Mouse (Mus musculus) intestine, postnatal 0 days (tissue): ENCODE data around the gene Ptma. TPM values are rescaled to one million over a fixed set of nuclear protein-coding genes. Genes with fewer than 3 reads are reported as not detected.

Experiments used
- ATAC-seq: fragments of 200-750 bp; cut with Nextera tagmentation; 2 replicates; pipeline ENCODE4 v1.8.0; 2017; ENCODE audit warnings: mild to moderate bottlenecking, moderate TSS enrichment, moderate library complexity
- H3K27ac ChIP-seq: fragments of 300-500 bp; sonication (generic); 2 replicates; pipeline ENCODE4 v1.5.1; 2014; ENCODE audit warnings: mild to moderate bottlenecking, low read depth, low read length, moderate library complexity
- H3K27me3 ChIP-seq: fragments of 300-500 bp; sonication (generic); replicated peaks from 2 replicates; pipeline ENCODE4 v1.6.1; 2014; ENCODE audit warnings: low read length, mixed read lengths; ENCODE audit not compliant: control insufficient read depth, insufficient read depth
- H3K36me3 ChIP-seq: fragments of 300-500 bp; sonication (generic); 2 replicates; pipeline ENCODE4 v1.6.1; 2014; ENCODE audit warnings: mild to moderate bottlenecking, moderate library complexity; ENCODE audit not compliant: control insufficient read depth, insufficient read depth
- H3K4me1 ChIP-seq: fragments of 300-500 bp; sonication (generic); replicated peaks from 2 replicates; pipeline ENCODE4 v1.6.1; 2014; ENCODE audit warnings: antibody characterized with exemption, low read length, mixed read lengths; ENCODE audit not compliant: control insufficient read depth, insufficient read depth
- H3K4me2 ChIP-seq: fragments of 300-500 bp; sonication (generic); replicated peaks from 2 replicates; pipeline ENCODE4 v1.6.1; 2014; ENCODE audit warnings: low read depth, mild to moderate bottlenecking, moderate library complexity
- H3K4me3 ChIP-seq: fragments of 300-500 bp; sonication (generic); 2 replicates; pipeline ENCODE4 v1.5.1; 2014; ENCODE audit warnings: low read depth, low read length
- H3K9ac ChIP-seq: fragments of 300-500 bp; sonication (generic); 2 replicates; pipeline ENCODE4 v1.6.1; 2014; ENCODE audit warnings: mild to moderate bottlenecking, low read depth, low read length
- H3K9me3 ChIP-seq: fragments of 300-500 bp; sonication (generic); 2 replicates; pipeline ENCODE4 v1.6.1; 2016; ENCODE audit warnings: mixed run types; ENCODE audit not compliant: control insufficient read depth
- CTCF ChIP-seq: sonication (generic); IDR thresholded peaks from 2 replicates; pipeline ENCODE4 v1.5.1; 2016; ENCODE audit warnings: low read depth, mild to moderate bottlenecking, control low read depth, antibody characterized with exemption, moderate library complexity
- WGBS: fragments of 180-500 bp; shearing (Covaris S2); extraction: QIAGEN DNeasy Blood & Tissue Kit; methylation state at CpG from one replicate; pipeline ENCODE4 v1.1.7; 2014; 5-methylcytosine and 5-hydroxymethylcytosine counted together
- polyA plus RNA-seq: library from polyadenylated mRNA; unstranded; fragments of >200 nt; fragmentation: Nextera tagmentation; extraction: Ambion mirVana; gene quantifications from 2 replicates; pipeline ENCODE4 v1.2.1, GENCODE M21; 2015

Gene Ptma
- polyA plus RNA-seq, 1 experiment from 2014 or later, result 1,008 TPM

DNA sequence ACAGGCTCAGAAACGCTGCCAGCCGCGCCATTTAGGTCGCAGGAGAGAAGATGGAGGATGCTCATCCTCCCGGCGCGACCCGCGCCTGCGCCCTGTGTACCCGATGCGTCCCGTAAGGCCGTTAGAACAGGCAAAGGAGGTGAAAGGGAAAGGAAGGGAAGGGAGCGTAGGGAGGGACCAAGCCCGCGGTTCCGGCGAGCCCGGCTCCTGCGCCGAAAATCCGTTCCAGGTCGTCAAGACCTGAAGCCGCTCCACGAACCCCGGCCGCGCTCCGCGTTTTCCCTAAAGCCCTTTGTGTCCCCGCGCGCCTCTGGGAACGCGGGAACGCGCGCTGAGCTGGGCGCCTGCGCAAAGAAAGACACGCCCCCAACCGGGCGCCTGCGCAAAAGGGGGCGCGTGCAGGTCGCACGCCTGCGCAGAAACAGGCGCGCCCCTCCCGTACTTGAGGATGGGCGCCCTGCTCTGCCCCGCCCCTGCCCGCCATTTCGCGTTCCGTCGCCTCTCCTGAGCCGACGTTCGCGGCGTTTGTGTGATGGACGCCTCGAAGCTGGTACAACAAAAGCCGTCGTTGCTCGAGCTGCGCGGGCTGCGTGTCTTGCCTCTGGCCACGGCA is 39.1 kb upstream of the Ptma start:
- peaks cover 18% of the 10 kb centered on the region for H3K4me1 ChIP-seq
- no peaks in the 10 kb centered on the region for H3K9me3 ChIP-seq
- WGBS, result under 1% methylated on average over 59 of the region's 74 CpGs
- no peaks in the 10 kb centered on the region for H3K27me3 ChIP-seq
- peak overlapping the region; percentile 67 for H3K4me2 ChIP-seq
- ATAC-seq, result peak; percentile 95
- no peaks in the 10 kb centered on the region for H3K36me3 ChIP-seq
- peak overlapping the region; percentile 47 for H3K4me3 ChIP-seq
- peak; percentile 11; the same call in 1 of the 2 replicates for TF ChIP-seq CTCF
- peak overlapping the region; percentile 67 for H3K9ac ChIP-seq
- peak overlapping the region; percentile 88 for H3K27ac ChIP-seq

- no peaks in the 10 kb centered on the region for H3K27me3 ChIP-seq
- peak overlapping the region; percentile 47 for H3K4me3 ChIP-seq
- no peak; the same call in 1 of the 2 replicates for ATAC-seq
- WGBS, result 4% methylated on average over 20 of the region's 20 CpGs
- H3K27ac ChIP-seq, result peak overlapping the region; percentile 83
- H3K36me3 ChIP-seq, result no peaks in the 10 kb centered on the region
- H3K9me3 ChIP-seq, result no peaks in the 10 kb centered on the region
- peak overlapping the region; percentile 67 for H3K9ac ChIP-seq
- TF ChIP-seq CTCF, result no peak
- peaks cover 18% of the 10 kb centered on the region for H3K4me1 ChIP-seq
- H3K4me2 ChIP-seq, result peak overlapping the region; percentile 67
Observed at GRCm38 (mm10) chr1:86487908-86488314, 38.6 kb upstream of the Ptma start.

- Histone ChIP-seq H3K9ac (peak overlapping the region; percentile 67), H3K4me1 (peaks cover 18% of the 10 kb centered on the region), H3K36me3 (no peaks in the 10 kb centered on the region), H3K4me2 (peak overlapping the region; percentile 67), H3K27me3 (no peaks in the 10 kb centered on the region), H3K27ac (peak overlapping the region; percentile 83), H3K9me3 (no peaks in the 10 kb centered on the region), H3K4me3 (peak overlapping the region; percentile 47)
- ATAC-seq, result no peak
- TF ChIP-seq CTCF, result no peak
- 22% methylated on average over 7 of the region's 7 CpGs for WGBS
Observed at GRCm38 (mm10) chr1:86488326-86488725, 38.2 kb upstream of the Ptma start.

GRCm38 (mm10) chr1:86488774-86489173 is 37.8 kb upstream of the Ptma start:
- Histone ChIP-seq H3K4me3 (peak overlapping the region; percentile 47; the same call in 1 of the 2 replicates), H3K9me3 (no peaks in the 10 kb centered on the region), H3K36me3 (no peaks in the 10 kb centered on the region), H3K4me2 (peak overlapping the region; percentile 67), H3K27ac (peak overlapping the region; percentile 83), H3K9ac (no peak overlapping the region), H3K4me1 (peaks cover 18% of the 10 kb centered on the region), H3K27me3 (no peaks in the 10 kb centered on the region)
- no peak for TF ChIP-seq CTCF
- ATAC-seq, result no peak
- WGBS, result 63% methylated on average over 4 of the region's 4 CpGs

GRCm38 (mm10) chr1:86489901-86490300 is 36.6 kb upstream of the Ptma start:
- WGBS, result 75% methylated on average over 4 of the region's 4 CpGs
- no peaks in the 10 kb centered on the region for H3K36me3 ChIP-seq

DNA sequence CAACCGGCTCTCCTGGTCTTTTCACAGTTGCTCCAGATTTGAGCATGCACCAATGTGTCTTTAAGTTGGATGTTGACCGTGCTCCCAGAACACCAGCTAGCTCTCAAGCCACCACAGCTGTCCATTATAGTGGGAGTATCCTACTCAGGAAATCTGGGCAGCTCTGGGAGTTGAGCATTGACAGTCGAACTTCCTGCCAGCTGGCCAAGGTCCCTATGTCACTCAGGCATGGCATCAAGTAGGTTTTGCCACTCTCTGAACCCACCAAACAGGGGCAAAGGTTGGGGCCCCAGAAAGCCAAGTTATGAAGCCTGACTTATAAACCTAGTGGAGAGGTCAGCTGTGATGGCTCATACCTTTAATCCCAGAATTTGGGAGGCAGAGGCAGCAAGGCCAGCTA is 35.8 kb upstream of the Ptma start:
- Histone ChIP-seq H3K9me3 (no peaks in the 10 kb centered on the region), H3K9ac (no peak overlapping the region), H3K27ac (no peak overlapping the region), H3K36me3 (no peaks in the 10 kb centered on the region), H3K27me3 (no peaks in the 10 kb centered on the region), H3K4me3 (no peak overlapping the region), H3K4me1 (peaks cover 18% of the 10 kb centered on the region), H3K4me2 (no peak overlapping the region)
- ATAC-seq, result no peak
- WGBS, result 75% methylated on average over 3 of the region's 3 CpGs
- no peak for TF ChIP-seq CTCF

More at GRCm38 (mm10) chr1:86489901-86490300, 36.6 kb upstream of the Ptma start:
- Histone ChIP-seq H3K9ac (no peak overlapping the region), H3K4me1 (peaks cover 18% of the 10 kb centered on the region), H3K27ac (no peak overlapping the region), H3K27me3 (no peaks in the 10 kb centered on the region), H3K4me3 (no peak overlapping the region), H3K9me3 (no peaks in the 10 kb centered on the region), H3K4me2 (no peak overlapping the region)
- ATAC-seq, result no peak
- no peak for TF ChIP-seq CTCF
